Mouse (Mus musculus) natural killer cell, adult 2 months (primary cell): ENCODE results near the gene Kdelc1.

ENCODE experiments used
- DNase-seq, 2 experiments: peaks; one replicate each; pipeline ENCODE4 v3.0.0; 2022; ENCODE audit warnings: low spot score in 2 of 2

Kdelc1 gene

GRCm38 (mm10) chr1:44118239-44119054 is at the start of gene Kdelc1, which contains the start of gene Bivm:
Gene Kdelc1, minus strand, starts transcription at chr1:44118808.
Gene Bivm, plus strand, starts transcription at chr1:44118957.
- peak; percentile 61 to 67 for DNase-seq

- no peak for DNase-seq
Observed at GRCm38 (mm10) chr1:44167859-44168383, 49.3 kb upstream of the Kdelc1 start.

DNA sequence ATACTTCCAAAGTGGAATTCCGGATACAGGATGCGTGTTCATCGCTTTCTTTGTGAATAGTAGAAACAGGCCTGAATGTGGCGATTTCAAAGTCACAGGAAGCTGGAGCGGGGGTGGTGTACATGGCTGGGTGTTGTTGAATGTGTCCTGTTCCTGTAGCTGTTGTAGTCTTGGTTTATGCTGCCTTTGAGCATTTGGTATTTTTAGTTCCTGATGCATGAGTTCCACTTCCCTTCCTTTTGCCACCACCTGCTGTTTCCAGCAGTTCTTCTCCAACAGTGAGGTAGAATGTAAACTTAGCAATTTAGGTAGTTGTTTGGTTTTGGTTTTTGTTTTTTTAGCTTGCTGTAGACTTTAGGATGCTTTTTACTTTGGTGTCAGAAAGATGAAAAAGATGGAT is 43.8 kb upstream of the Kdelc1 start:
- no peak for DNase-seq

DNA sequence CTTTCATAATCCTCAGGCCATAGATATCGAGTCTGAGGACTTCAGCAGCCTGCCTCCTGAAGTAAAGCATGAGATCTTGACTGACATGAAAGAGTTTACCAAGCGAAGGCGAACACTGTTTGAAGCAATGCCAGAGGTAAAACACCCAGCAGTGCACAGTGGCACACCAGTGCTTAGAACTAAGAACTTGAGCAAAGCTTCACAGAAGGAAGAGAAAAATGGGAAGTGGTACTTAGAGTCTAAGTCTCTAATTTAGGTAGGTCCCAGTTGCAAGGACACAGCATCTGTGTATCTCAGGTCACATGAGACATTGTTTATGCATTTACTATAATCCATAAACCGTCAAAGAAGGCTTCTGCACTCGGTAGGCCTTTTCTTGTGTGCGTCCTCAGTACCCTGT is 43.2 kb upstream of the Kdelc1 start:
- DNase-seq = no peak

GRCm38 (mm10) chr1:44158317-44158716 is 39.7 kb upstream of the Kdelc1 start:
- DNase-seq = no peak

DNA sequence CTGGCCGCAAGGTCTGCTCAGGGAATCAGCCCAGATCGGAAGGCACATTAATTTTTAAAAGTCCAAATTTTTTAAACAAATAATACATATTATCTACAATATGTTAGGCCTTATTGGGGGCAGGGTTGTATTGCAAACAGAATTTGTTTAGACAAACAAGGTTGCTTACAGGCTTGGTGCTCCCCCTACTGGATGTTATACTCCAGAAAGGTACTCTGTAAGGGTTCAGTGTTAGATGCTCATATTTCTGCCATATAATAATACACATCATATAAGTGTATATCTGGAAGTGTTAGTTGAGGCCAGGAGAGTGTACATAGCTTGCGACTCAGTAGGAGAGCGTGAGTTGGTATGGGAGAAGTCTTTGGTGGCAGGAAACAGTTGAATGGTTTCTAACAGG is 36.7 kb upstream of the Kdelc1 start:
- peak in 1 of 2 experiments; percentile 10 for DNase-seq

- no peak for DNase-seq
Observed at GRCm38 (mm10) chr1:44148706-44149105, 30.1 kb upstream of the Kdelc1 start.

- peak; percentile 47 to 64 for DNase-seq
Observed at GRCm38 (mm10) chr1:44147563-44148381, 29.2 kb upstream of the Kdelc1 start, which contains the start of gene Ercc5. Gene Ercc5, plus strand, starts transcription at chr1:44147744.

DNA sequence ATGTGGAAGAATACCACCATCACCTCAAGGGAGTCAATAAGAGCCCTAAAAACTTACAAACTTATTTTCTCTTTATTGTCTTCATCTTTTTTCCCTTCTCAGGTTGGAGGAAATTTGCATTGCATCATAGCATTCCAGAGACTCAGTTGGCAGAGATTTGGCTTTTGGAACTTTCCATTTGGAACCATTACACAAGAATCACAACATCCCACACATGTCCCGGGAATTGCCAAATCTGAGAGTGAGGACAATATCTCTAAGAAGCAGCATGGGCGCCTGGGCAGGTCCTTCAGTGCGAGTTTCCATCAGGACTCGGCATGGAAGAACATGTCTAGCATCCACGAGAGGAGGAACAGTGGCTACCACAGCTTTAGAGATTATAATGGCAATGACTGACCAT is 24.1 kb upstream of the Kdelc1 start:
- DNase-seq = no peak

GRCm38 (mm10) chr1:44140232-44140631 is 21.6 kb upstream of the Kdelc1 start:
- no peak for DNase-seq

DNA sequence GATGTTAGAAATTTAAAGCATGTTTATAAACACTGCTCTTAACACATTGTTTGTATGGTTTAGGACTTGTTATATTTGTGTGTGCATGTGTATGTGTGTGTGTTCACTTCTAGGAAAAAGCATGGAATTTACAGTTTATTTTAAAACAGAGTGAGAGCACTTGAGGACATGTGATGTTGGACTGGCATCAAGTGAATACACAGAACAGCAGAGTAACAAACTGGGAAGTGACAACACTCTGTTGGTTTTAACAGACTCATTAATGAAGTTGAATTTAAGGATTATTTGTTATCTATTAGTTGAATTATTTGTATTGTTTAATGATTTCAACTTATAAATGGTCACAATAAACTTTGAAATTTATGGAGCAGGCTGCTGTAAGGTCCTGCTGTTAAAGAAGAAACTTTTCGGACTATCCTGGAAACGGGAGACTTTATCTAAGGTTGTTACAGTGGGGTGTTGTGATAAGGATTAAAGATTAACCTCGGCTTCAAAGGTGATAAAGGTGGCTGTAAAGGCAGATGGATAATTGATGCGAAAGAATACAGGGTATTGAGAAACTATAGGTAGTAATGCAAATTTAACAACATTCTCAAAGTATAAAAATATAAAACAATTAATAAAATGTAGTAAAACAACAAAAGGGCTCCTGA is 11.4 kb upstream of the Kdelc1 start:
- DNase-seq = no peak

DNA sequence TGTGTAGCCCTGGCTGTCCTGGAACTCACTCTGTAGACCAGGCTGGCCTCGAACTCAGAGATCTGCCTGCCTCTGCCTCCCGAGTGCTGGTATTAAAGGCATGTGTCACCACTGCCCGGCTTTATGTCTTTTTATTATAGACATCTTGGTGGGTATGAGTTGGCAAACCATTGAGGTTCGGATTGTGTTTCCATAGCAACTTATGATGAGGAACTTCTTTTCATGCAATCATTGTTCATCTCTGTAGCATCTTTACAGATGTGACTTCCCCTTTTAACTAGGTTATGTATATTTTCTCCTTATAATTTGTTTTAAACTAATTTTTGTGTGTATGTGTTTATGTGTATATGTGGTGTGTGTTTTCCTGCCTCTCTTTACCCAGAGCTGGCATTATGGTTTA is 7.0 kb upstream of the Kdelc1 start:
- no peak for DNase-seq

DNA sequence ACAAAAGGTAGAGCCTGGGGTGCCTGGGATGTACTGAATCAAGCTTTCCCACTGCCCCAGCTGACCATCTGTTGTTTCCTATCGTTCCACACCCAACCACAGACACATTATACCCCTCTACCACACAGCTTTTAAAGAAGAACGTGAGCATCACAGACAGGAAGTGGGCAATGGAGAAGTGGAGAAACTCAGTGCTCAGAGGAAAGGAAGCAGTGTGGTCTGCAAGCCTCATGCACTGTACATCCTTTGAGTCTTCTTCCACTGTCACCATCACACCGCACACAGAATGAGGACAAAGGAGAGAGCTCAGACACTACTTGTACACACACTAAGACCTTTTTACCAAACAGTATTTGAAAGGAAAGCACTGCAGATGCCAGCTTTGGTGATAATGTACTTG is 3.6 kb upstream of the Kdelc1 start:
- DNase-seq = peak; percentile 14 to 24

DNA sequence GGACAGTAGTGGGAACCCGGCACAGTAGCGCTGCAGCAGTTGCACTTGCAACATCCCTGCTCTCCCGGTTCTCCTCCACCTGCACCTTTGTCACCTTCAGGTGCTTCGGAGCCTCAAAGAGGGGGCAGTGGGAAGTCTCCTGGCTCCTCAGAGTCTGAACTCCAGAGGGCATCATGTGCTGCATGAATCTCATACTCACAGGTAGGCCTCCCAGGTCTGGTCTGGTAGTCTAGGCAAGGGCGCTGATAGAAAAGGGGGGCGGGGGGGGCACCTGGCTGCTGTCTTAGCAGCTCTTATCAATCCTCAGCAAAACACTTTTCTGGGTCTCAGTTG is 1.4 kb upstream of the Kdelc1 start:
- no peak for DNase-seq

- peak in 1 of 2 experiments; percentile 12 for DNase-seq
Observed at GRCm38 (mm10) chr1:44119201-44120073, 829 bp upstream of the Kdelc1 start.

- no peak for DNase-seq
Observed at GRCm38 (mm10) chr1:44117571-44117970, 1.0 kb downstream of the Kdelc1 start.

- no peak for DNase-seq
Observed at GRCm38 (mm10) chr1:44102939-44103338, 15.7 kb downstream of the Kdelc1 start.

DNA sequence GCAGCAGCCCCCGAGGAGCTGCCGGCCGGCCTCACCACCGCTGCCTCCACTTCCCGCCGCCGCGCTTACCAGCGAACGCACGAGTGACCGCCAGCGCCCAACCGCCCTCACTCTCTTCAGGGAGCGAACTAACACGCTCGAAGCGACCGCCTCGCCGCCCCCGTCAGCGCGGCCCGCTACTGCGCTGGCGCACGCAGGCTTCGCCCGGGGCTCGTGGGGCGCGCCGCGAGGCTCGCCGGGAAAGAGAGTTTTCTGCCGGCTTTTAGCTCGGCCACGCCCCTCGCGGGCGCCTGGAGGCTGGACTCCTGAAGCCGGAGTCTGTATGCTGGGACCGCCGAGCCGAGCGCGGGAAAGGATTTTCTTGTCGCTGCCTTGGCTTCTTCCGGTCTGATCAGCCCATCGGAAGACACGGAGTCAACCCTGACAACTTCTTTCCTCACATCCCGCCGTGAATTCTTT is 16.3 kb downstream of the Kdelc1 start, which contains the start of gene Tex30:
TSS of gene Tex30 (minus strand) at position 183 of the 459 bp plus-strand sequence.
- peak; percentile 76 to 86 for DNase-seq

- peak; percentile 28 to 44 for DNase-seq
Observed at GRCm38 (mm10) chr1:44101448-44102225, 17.0 kb downstream of the Kdelc1 start.

DNA sequence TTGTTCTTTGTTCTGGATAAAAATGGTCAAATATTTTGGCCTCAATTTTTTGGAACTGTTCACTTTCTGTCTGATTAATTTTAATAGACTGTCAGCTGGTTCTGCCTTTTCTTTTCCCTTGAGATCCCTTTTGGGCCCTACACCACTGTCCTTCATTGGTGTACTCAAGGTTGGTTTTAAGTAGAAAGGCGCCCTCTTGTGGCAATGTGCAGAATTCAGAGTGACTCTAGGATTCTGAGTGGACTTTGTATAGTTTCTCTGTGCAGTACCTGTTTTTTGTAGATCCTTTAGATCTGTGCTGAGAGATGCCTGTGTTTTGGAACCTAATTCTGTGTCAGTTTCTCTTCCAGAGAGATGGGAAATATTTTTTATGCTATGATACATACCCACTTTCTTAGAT is 54.0 kb downstream of the Kdelc1 start:
- peak; percentile 24 to 60 for DNase-seq
